Mouse (Mus musculus) lung, adult 10 weeks (tissue): ENCODE measurements around the gene Vmn2r12. TPM values are rescaled to one million over a fixed set of nuclear protein-coding genes. Genes with fewer than 3 reads are reported as not detected.

Experiments
- polyA plus RNA-seq: library from polyadenylated mRNA; stranded (reverse); fragments of 350-450 nt; fragmentation: Illumina TruSeq; extraction: RNeasy Lipid Tissue Mini Kit (QIAGEN cat#74804); gene quantifications from one replicate; pipeline ENCODE4 v1.2.3, GENCODE M21; 2014; ENCODE audit warnings: low read depth, low replicate concordance; ENCODE audit not compliant: insufficient read depth

Gene Vmn2r12
- polyA plus RNA-seq = not detected

GRCm38 (mm10) chr5:109097850-109098249 is at the start of gene Vmn2r12:
Vmn2r12 (minus strand) TSS chr5:109097950.

GRCm38 (mm10) chr5:109059469-109059868 is 38.3 kb downstream of the Vmn2r12 start, which contains the start of gene Vmn2r11:
Vmn2r11 (minus strand) TSS chr5:109059569.

Other genes with a start within 250 kb of the Vmn2r12 start
- not detected for gene Vmn2r9, start 245.3 kb downstream of the Vmn2r12 start, polyA plus RNA-seq
- not detected for gene Vmn2r10, start 91.4 kb downstream of the Vmn2r12 start, polyA plus RNA-seq
- not detected for gene Vmn2r11, start 38.4 kb downstream of the Vmn2r12 start, polyA plus RNA-seq
- not detected for gene Vmn2r13, start 94.2 kb upstream of the Vmn2r12 start, polyA plus RNA-seq
- gene Vmn2r14, start 126.8 kb upstream of the Vmn2r12 start, polyA plus RNA-seq = not detected
- gene Vmn2r15, start 199.7 kb upstream of the Vmn2r12 start, polyA plus RNA-seq = not detected
- gene Vmn2r16, start 232.2 kb upstream of the Vmn2r12 start, polyA plus RNA-seq = not detected